Mouse (Mus musculus): Measurements from ENCODE around the gene Rassf2. TPM values are rescaled to one million over a fixed set of nuclear protein-coding genes. Genes with fewer than 3 reads are reported as not detected.
A peak's percentile ranks its signal among the peaks of the same experiment; 100 is the strongest.

The Rassf2 gene
- polyA plus RNA-seq, 1 experiment: 9.1 TPM

GRCm38 (mm10) chr2:132016034-132016433 lies 14.0 kb downstream of the Rassf2 start:
- H3K4me3 ChIP-seq (ENCODE audit: control insufficient read depth, low read depth, low read length): no peak overlapping the region
- no peaks in the 10 kb centered on the region for H3K36me3 ChIP-seq (ENCODE audit: control insufficient read depth, insufficient read depth, low read length)
- H3K27ac ChIP-seq (ENCODE audit: control insufficient read depth, insufficient read depth, low read depth, low read length): no peak overlapping the region
- no peaks in the 10 kb centered on the region for H3K27me3 ChIP-seq (ENCODE audit: control insufficient read depth, insufficient read depth, low read length)
- no peak for TF ChIP-seq POLR2A (IDR thresholded peaks at IDR 0.05; ENCODE audit: control insufficient read depth, low read depth, low read length)
- no peak for TF ChIP-seq CTCF (IDR thresholded peaks at IDR 0.05; ENCODE audit: control insufficient read depth, insufficient read depth, insufficient replicate concordance, low read depth, low read length)
- H3K4me1 ChIP-seq (ENCODE audit: control insufficient read depth, insufficient read depth, low read length): no peaks in the 10 kb centered on the region

GRCm38 (mm10) chr2:132013152-132013551 lies 16.9 kb downstream of the Rassf2 start:
- Histone ChIP-seq H3K36me3 (ENCODE audit: control insufficient read depth, insufficient read depth, low read length) (no peaks in the 10 kb centered on the region), H3K4me1 (ENCODE audit: control insufficient read depth, insufficient read depth, low read length) (no peaks in the 10 kb centered on the region), H3K27ac (ENCODE audit: control insufficient read depth, insufficient read depth, low read depth, low read length) (no peak overlapping the region), H3K27me3 (ENCODE audit: control insufficient read depth, insufficient read depth, low read length) (no peaks in the 10 kb centered on the region), H3K4me3 (ENCODE audit: control insufficient read depth, low read depth, low read length) (no peak overlapping the region)
- no peak for TF ChIP-seq POLR2A (IDR thresholded peaks at IDR 0.05; ENCODE audit: control insufficient read depth, low read depth, low read length)
- TF ChIP-seq CTCF (IDR thresholded peaks at IDR 0.05; ENCODE audit: control insufficient read depth, insufficient read depth, insufficient replicate concordance, low read depth, low read length): no peak

- TF ChIP-seq POLR2A (IDR thresholded peaks at IDR 0.05; ENCODE audit: control insufficient read depth, low read depth, low read length) (no peak), CTCF (IDR thresholded peaks at IDR 0.05; ENCODE audit: control insufficient read depth, insufficient read depth, insufficient replicate concordance, low read depth, low read length) (no peak)
- Histone ChIP-seq H3K27ac (ENCODE audit: control insufficient read depth, insufficient read depth, low read depth, low read length) (no peak overlapping the region), H3K27me3 (ENCODE audit: control insufficient read depth, insufficient read depth, low read length) (no peaks in the 10 kb centered on the region), H3K4me1 (ENCODE audit: control insufficient read depth, insufficient read depth, low read length) (peaks cover 11% of the 10 kb centered on the region), H3K4me3 (ENCODE audit: control insufficient read depth, low read depth, low read length) (no peak overlapping the region), H3K36me3 (ENCODE audit: control insufficient read depth, insufficient read depth, low read length) (no peaks in the 10 kb centered on the region)
These were observed 19.3 kb downstream of the Rassf2 start for GRCm38 (mm10) chr2:132010781-132011180.

GRCm38 (mm10) chr2:132008186-132008585 lies 21.9 kb downstream of the Rassf2 start:
- peaks cover 11% of the 10 kb centered on the region for H3K4me1 ChIP-seq (ENCODE audit: control insufficient read depth, insufficient read depth, low read length)
- no peaks in the 10 kb centered on the region for H3K36me3 ChIP-seq (ENCODE audit: control insufficient read depth, insufficient read depth, low read length)
- TF ChIP-seq CTCF (IDR thresholded peaks at IDR 0.05; ENCODE audit: control insufficient read depth, insufficient read depth, insufficient replicate concordance, low read depth, low read length): no peak
- no peak for TF ChIP-seq POLR2A (IDR thresholded peaks at IDR 0.05; ENCODE audit: control insufficient read depth, low read depth, low read length)
- no peak overlapping the region for H3K4me3 ChIP-seq (ENCODE audit: control insufficient read depth, low read depth, low read length)
- peak overlapping the region; percentile 34 for H3K27ac ChIP-seq (ENCODE audit: control insufficient read depth, insufficient read depth, low read depth, low read length)
- no peaks in the 10 kb centered on the region for H3K27me3 ChIP-seq (ENCODE audit: control insufficient read depth, insufficient read depth, low read length)

GRCm38 (mm10) chr2:132007475-132007819 lies 22.6 kb downstream of the Rassf2 start:
- H3K4me1 ChIP-seq (ENCODE audit: control insufficient read depth, insufficient read depth, low read length): peaks cover 11% of the 10 kb centered on the region
- H3K36me3 ChIP-seq (ENCODE audit: control insufficient read depth, insufficient read depth, low read length): no peaks in the 10 kb centered on the region
- H3K4me3 ChIP-seq (ENCODE audit: control insufficient read depth, low read depth, low read length): no peak overlapping the region
- H3K27me3 ChIP-seq (ENCODE audit: control insufficient read depth, insufficient read depth, low read length): no peaks in the 10 kb centered on the region
- H3K27ac ChIP-seq (ENCODE audit: control insufficient read depth, insufficient read depth, low read depth, low read length): no peak overlapping the region; the same call in 1 of the 2 replicates
- no peak for TF ChIP-seq POLR2A (IDR thresholded peaks at IDR 0.05; ENCODE audit: control insufficient read depth, low read depth, low read length)
- TF ChIP-seq CTCF (IDR thresholded peaks at IDR 0.05; ENCODE audit: control insufficient read depth, insufficient read depth, insufficient replicate concordance, low read depth, low read length): no peak

- Histone ChIP-seq H3K27ac (ENCODE audit: control insufficient read depth, insufficient read depth, low read depth, low read length) (peak overlapping the region; percentile 57), H3K4me3 (ENCODE audit: control insufficient read depth, low read depth, low read length) (no peak overlapping the region), H3K27me3 (ENCODE audit: control insufficient read depth, insufficient read depth, low read length) (no peaks in the 10 kb centered on the region), H3K4me1 (ENCODE audit: control insufficient read depth, insufficient read depth, low read length) (peaks cover 11% of the 10 kb centered on the region), H3K36me3 (ENCODE audit: control insufficient read depth, insufficient read depth, low read length) (no peaks in the 10 kb centered on the region)
- no peak for TF ChIP-seq POLR2A (IDR thresholded peaks at IDR 0.05; ENCODE audit: control insufficient read depth, low read depth, low read length)
These were observed 23.2 kb downstream of the Rassf2 start for GRCm38 (mm10) chr2:132006561-132007474.

GRCm38 (mm10) chr2:132005445-132005844 lies 24.6 kb downstream of the Rassf2 start:
- no peaks in the 10 kb centered on the region for H3K27me3 ChIP-seq (ENCODE audit: control insufficient read depth, insufficient read depth, low read length)
- peaks cover 11% of the 10 kb centered on the region for H3K4me1 ChIP-seq (ENCODE audit: control insufficient read depth, insufficient read depth, low read length)
- no peak overlapping the region for H3K4me3 ChIP-seq (ENCODE audit: control insufficient read depth, low read depth, low read length)
- TF ChIP-seq POLR2A (IDR thresholded peaks at IDR 0.05; ENCODE audit: control insufficient read depth, low read depth, low read length) (no peak), CTCF (IDR thresholded peaks at IDR 0.05; ENCODE audit: control insufficient read depth, insufficient read depth, insufficient replicate concordance, low read depth, low read length) (no peak)
- no peaks in the 10 kb centered on the region for H3K36me3 ChIP-seq (ENCODE audit: control insufficient read depth, insufficient read depth, low read length)
- no peak overlapping the region; the same call in 1 of the 2 replicates for H3K27ac ChIP-seq (ENCODE audit: control insufficient read depth, insufficient read depth, low read depth, low read length)

All from testis, adult 2 months (tissue).